Mouse (Mus musculus) embryonic facial prominence, embryonic 12.5 days (tissue): ENCODE measurements at regions not wholly inside any gene's neighbourhood (a gene's known extent, or its start where the extent isn't known, plus 50 kb on each side); places are given as distances from the start of the nearest gene placed in this dataset.

Source experiments
- ATAC-seq: fragments of 200-750 bp; cut with Nextera tagmentation; 2 replicates; pipeline ENCODE4 v1.8.0; 2017; ENCODE audit not compliant: insufficient number of reproducible peaks, insufficient read depth, low FRiP score, low TSS enrichment
- H3K27ac ChIP-seq: fragments of 300-500 bp; sonication (generic); 2 replicates; pipeline ENCODE4 v1.5.1; 2016; ENCODE audit warnings: mild to moderate bottlenecking
- H3K27me3 ChIP-seq: fragments of 300-500 bp; sonication (generic); 2 replicates; pipeline ENCODE4 v1.6.1; 2016; ENCODE audit warnings: mild to moderate bottlenecking, moderate library complexity
- H3K36me3 ChIP-seq: fragments of 300-500 bp; sonication (generic); 2 replicates; pipeline ENCODE4 v1.6.1; 2016; ENCODE audit warnings: mild to moderate bottlenecking
- H3K4me1 ChIP-seq: fragments of 300-500 bp; sonication (generic); 2 replicates; pipeline ENCODE4 v1.6.1; 2016
- H3K4me2 ChIP-seq: fragments of 300-500 bp; sonication (generic); replicated peaks from 2 replicates; pipeline ENCODE4 v1.6.1; 2016; ENCODE audit warnings: mild to moderate bottlenecking, moderate library complexity
- H3K4me3 ChIP-seq: fragments of 300-500 bp; sonication (generic); 2 replicates; pipeline ENCODE4 v1.5.1; 2016; ENCODE audit warnings: mild to moderate bottlenecking
- H3K9ac ChIP-seq: fragments of 300-500 bp; sonication (generic); 2 replicates; pipeline ENCODE4 v1.6.1; 2016; ENCODE audit warnings: mild to moderate bottlenecking, moderate library complexity
- H3K9me3 ChIP-seq: fragments of 300-500 bp; sonication (generic); 2 replicates; pipeline ENCODE4 v1.6.1; 2016; ENCODE audit warnings: mild to moderate bottlenecking, moderate library complexity
- WGBS: fragments of 180-500 bp; shearing (Covaris S2); methylation state at CpG from one replicate; pipeline ENCODE4 v1.1.7; 2016; 5-methylcytosine and 5-hydroxymethylcytosine counted together

GRCm38 (mm10) chr1:76276148-76276547 lies 730.1 kb downstream of the Slc4a3 start:
- H3K9me3 ChIP-seq = no peaks in the 10 kb centered on the region
- no peaks in the 10 kb centered on the region for H3K36me3 ChIP-seq
- H3K27me3 ChIP-seq = no peaks in the 10 kb centered on the region
- H3K4me1 ChIP-seq = peaks cover 4% of the 10 kb centered on the region; the same call in 1 of the 2 replicates
- WGBS = 36% methylated on average over 7 of the region's 7 CpGs
- no peak overlapping the region for H3K4me2 ChIP-seq
- H3K9ac ChIP-seq = no peak overlapping the region
- no peak overlapping the region for H3K4me3 ChIP-seq
- no peak for ATAC-seq
- H3K27ac ChIP-seq = no peak overlapping the region

- H3K9ac ChIP-seq = no peak overlapping the region
- H3K27me3 ChIP-seq = no peaks in the 10 kb centered on the region
- no peak overlapping the region for H3K27ac ChIP-seq
- no peak overlapping the region for H3K4me3 ChIP-seq
- no peaks in the 10 kb centered on the region for H3K9me3 ChIP-seq
- no peak for ATAC-seq
- no peak overlapping the region for H3K4me2 ChIP-seq
- no peaks in the 10 kb centered on the region for H3K36me3 ChIP-seq
- H3K4me1 ChIP-seq = peaks cover 4% of the 10 kb centered on the region; the same call in 1 of the 2 replicates
- WGBS = 46% methylated on average over 3 of the region's 3 CpGs
These were observed 730.6 kb downstream of the Slc4a3 start for GRCm38 (mm10) chr1:76276624-76277023.

GRCm38 (mm10) chr1:76283322-76283721 lies 737.3 kb downstream of the Slc4a3 start:
- H3K27ac ChIP-seq = no peak overlapping the region

GRCm38 (mm10) chr1:76322943-76323559 lies 777.0 kb downstream of the Slc4a3 start:
- 59% methylated on average over 4 of the region's 4 CpGs for WGBS
- H3K4me1 ChIP-seq = no peaks in the 10 kb centered on the region
- no peak overlapping the region for H3K9ac ChIP-seq
- H3K4me3 ChIP-seq = no peak overlapping the region
- no peak overlapping the region for H3K4me2 ChIP-seq
- no peaks in the 10 kb centered on the region for H3K27me3 ChIP-seq
- H3K36me3 ChIP-seq = no peaks in the 10 kb centered on the region
- no peaks in the 10 kb centered on the region for H3K9me3 ChIP-seq
- no peak overlapping the region for H3K27ac ChIP-seq
- no peak for ATAC-seq

More at GRCm38 (mm10) chr1:76283322-76283721, 737.3 kb downstream of the Slc4a3 start:
- no peaks in the 10 kb centered on the region for H3K27me3 ChIP-seq
- H3K4me2 ChIP-seq = no peak overlapping the region
- H3K36me3 ChIP-seq = no peaks in the 10 kb centered on the region
- no peak for ATAC-seq
- no peaks in the 10 kb centered on the region for H3K9me3 ChIP-seq
- no peak overlapping the region for H3K4me3 ChIP-seq
- no peak overlapping the region for H3K9ac ChIP-seq
- 36% methylated on average over 3 of the region's 3 CpGs for WGBS
- H3K4me1 ChIP-seq = no peaks in the 10 kb centered on the region; the same call in 1 of the 2 replicates

GRCm38 (mm10) chr1:76323592-76323991 lies 777.5 kb downstream of the Slc4a3 start:
- ATAC-seq = no peak
- Histone ChIP-seq H3K9me3 (no peaks in the 10 kb centered on the region), H3K4me2 (no peak overlapping the region), H3K4me1 (no peaks in the 10 kb centered on the region), H3K36me3 (no peaks in the 10 kb centered on the region), H3K27ac (no peak overlapping the region), H3K4me3 (no peak overlapping the region), H3K27me3 (no peaks in the 10 kb centered on the region), H3K9ac (no peak overlapping the region)
- WGBS = 61% methylated on average over 4 of the region's 4 CpGs

GRCm38 (mm10) chr1:76336011-76336410 lies 789.9 kb downstream of the Slc4a3 start:
- no peak for ATAC-seq
- Histone ChIP-seq H3K9me3 (no peaks in the 10 kb centered on the region), H3K27me3 (no peaks in the 10 kb centered on the region), H3K36me3 (no peaks in the 10 kb centered on the region), H3K4me1 (no peaks in the 10 kb centered on the region), H3K4me3 (no peak overlapping the region), H3K27ac (no peak overlapping the region), H3K4me2 (no peak overlapping the region), H3K9ac (no peak overlapping the region)

- WGBS = 44% methylated on average over 8 of the region's 8 CpGs
- Histone ChIP-seq H3K4me2 (no peak overlapping the region), H3K4me3 (no peak overlapping the region), H3K4me1 (no peaks in the 10 kb centered on the region), H3K9me3 (no peaks in the 10 kb centered on the region), H3K27ac (no peak overlapping the region), H3K27me3 (no peaks in the 10 kb centered on the region), H3K9ac (no peak overlapping the region), H3K36me3 (no peaks in the 10 kb centered on the region)
- no peak for ATAC-seq
These were observed 816.0 kb downstream of the Slc4a3 start for GRCm38 (mm10) chr1:76362106-76362505.

GRCm38 (mm10) chr1:76373931-76374330 lies 827.9 kb downstream of the Slc4a3 start:
- Histone ChIP-seq H3K4me2 (no peak overlapping the region), H3K9me3 (no peaks in the 10 kb centered on the region), H3K4me3 (no peak overlapping the region), H3K4me1 (no peaks in the 10 kb centered on the region), H3K36me3 (no peaks in the 10 kb centered on the region), H3K27me3 (no peaks in the 10 kb centered on the region), H3K9ac (no peak overlapping the region), H3K27ac (no peak overlapping the region)
- 74% methylated on average over 2 of the region's 2 CpGs for WGBS
- ATAC-seq = no peak

GRCm38 (mm10) chr1:76378154-76378553 lies 832.1 kb downstream of the Slc4a3 start:
- Histone ChIP-seq H3K9ac (no peak overlapping the region), H3K27ac (no peak overlapping the region), H3K4me1 (no peaks in the 10 kb centered on the region), H3K4me3 (no peak overlapping the region), H3K4me2 (no peak overlapping the region), H3K9me3 (no peaks in the 10 kb centered on the region), H3K27me3 (no peaks in the 10 kb centered on the region), H3K36me3 (no peaks in the 10 kb centered on the region)
- ATAC-seq = no peak
- WGBS = 76% methylated on average over 3 of the region's 3 CpGs

GRCm38 (mm10) chr1:76392536-76392935 lies 846.5 kb downstream of the Slc4a3 start:
- no peak for ATAC-seq
- no peaks in the 10 kb centered on the region for H3K27me3 ChIP-seq
- H3K4me1 ChIP-seq = peaks cover 3% of the 10 kb centered on the region; the same call in 1 of the 2 replicates
- no peaks in the 10 kb centered on the region for H3K9me3 ChIP-seq
- 58% methylated on average over 6 of the region's 6 CpGs for WGBS
- H3K4me3 ChIP-seq = no peak overlapping the region
- H3K36me3 ChIP-seq = no peaks in the 10 kb centered on the region
- no peak overlapping the region for H3K9ac ChIP-seq
- H3K4me2 ChIP-seq = no peak overlapping the region
- no peak overlapping the region for H3K27ac ChIP-seq

- Histone ChIP-seq H3K27ac (no peak overlapping the region), H3K4me1 (peaks cover 3% of the 10 kb centered on the region; the same call in 1 of the 2 replicates), H3K4me2 (no peak overlapping the region), H3K27me3 (no peaks in the 10 kb centered on the region), H3K9me3 (no peaks in the 10 kb centered on the region), H3K4me3 (no peak overlapping the region), H3K36me3 (no peaks in the 10 kb centered on the region), H3K9ac (no peak overlapping the region)
- ATAC-seq = no peak
- 76% methylated on average over 8 of the region's 8 CpGs for WGBS
These were observed 848.0 kb downstream of the Slc4a3 start for GRCm38 (mm10) chr1:76394038-76394437.

GRCm38 (mm10) chr1:76402854-76403253 lies 856.8 kb downstream of the Slc4a3 start:
- Histone ChIP-seq H3K9ac (no peak overlapping the region), H3K27ac (no peak overlapping the region), H3K4me3 (no peak overlapping the region), H3K4me1 (no peaks in the 10 kb centered on the region), H3K36me3 (no peaks in the 10 kb centered on the region), H3K9me3 (no peaks in the 10 kb centered on the region), H3K27me3 (no peaks in the 10 kb centered on the region), H3K4me2 (no peak overlapping the region)
- ATAC-seq = no peak
- WGBS = 50% methylated on average over 2 of the region's 2 CpGs
